Mouse (Mus musculus) thymus, adult 2 months (tissue): ENCODE data around the gene Slc9a9.

Source experiments
- CTCF ChIP-seq: fragments of 200-500 bp; IDR thresholded peaks from 2 replicates; pipeline ENCODE4 v1.5.1; 2012; ENCODE audit warnings: mild to moderate bottlenecking, control low read depth, low read length, moderate library complexity, borderline replicate concordance; ENCODE audit not compliant: control insufficient read depth, poor library complexity, insufficient read depth; ENCODE audit errors: extremely low read depth
- POLR2A ChIP-seq: fragments of 200-500 bp; IDR thresholded peaks from 2 replicates; pipeline ENCODE4 v1.6.1; 2012; ENCODE audit warnings: mild to moderate bottlenecking, low read length, control low read depth, moderate library complexity; ENCODE audit not compliant: control insufficient read depth, poor library complexity, insufficient read depth; ENCODE audit errors: extremely low read depth

- TF ChIP-seq CTCF (no peak), POLR2A (no peak)
Measured at GRCm38 (mm10) chr9:94882517-94882916, 212.8 kb downstream of the Slc9a9 start.
